Mouse (Mus musculus) B cell, adult 62 days (primary cell): ENCODE data around the gene Gpx6. TPM values are rescaled to one million over a fixed set of nuclear protein-coding genes. Genes with fewer than 3 reads are reported as not detected.

ENCODE experiments used
- total RNA-seq: library from RNA; stranded (reverse); gene quantifications from 4 replicates; pipeline ENCODE4 v1.2.4, GENCODE M21; 2023

Gene Gpx6
- not detected in 4 replicates for total RNA-seq

GRCm38 (mm10) chr13:21311926-21312325 lies at the start of gene Gpx6:
Gpx6 (plus strand) TSS chr13:21312125.

GRCm38 (mm10) chr13:21292631-21293030 lies 19.3 kb upstream of the Gpx6 start, which contains the start of gene Gpx5:
Gpx5 (minus strand) TSS chr13:21292731.

GRCm38 (mm10) chr13:21346610-21347009 lies 34.7 kb downstream of the Gpx6 start, which contains the start of gene Olfr1367:
Olfr1367 (plus strand) TSS chr13:21346910.

GRCm38 (mm10) chr13:21362621-21363248 lies 50.8 kb downstream of the Gpx6 start, which contains the start of gene Zscan12:
Zscan12 (plus strand) TSS chr13:21362820.

Other genes with a start within 250 kb of the Gpx6 start
- gene Olfr1370, start 237.2 kb upstream of the Gpx6 start, total RNA-seq: not detected in 4 replicates
- gene Olfr1369-ps1, start 200.6 kb upstream of the Gpx6 start, total RNA-seq: 0.21 TPM in 1 of 4 replicates, not detected in the others
- not detected in 4 replicates for gene Olfr263, start 182.5 kb upstream of the Gpx6 start, total RNA-seq
- not detected in 4 replicates for gene Olfr1368, start 166.3 kb upstream of the Gpx6 start, total RNA-seq
- gene Trim27, start 132.7 kb upstream of the Gpx6 start, total RNA-seq: 82.2 to 84.7 TPM (median 82.9 TPM) in 4 replicates
- gene Gpx5, start 19.4 kb upstream of the Gpx6 start, total RNA-seq: not detected in 4 replicates
- not detected in 4 replicates for gene Olfr1367, start 34.8 kb downstream of the Gpx6 start, total RNA-seq
- gene Zscan12, start 50.7 kb downstream of the Gpx6 start, total RNA-seq: 0.75 to 1.9 TPM (median 1.4 TPM) in 4 replicates
- gene Zkscan3, start 90.6 kb downstream of the Gpx6 start, total RNA-seq: 49.3 to 57.9 TPM (median 53.2 TPM) in 4 replicates
- 0.36 to 0.76 TPM (median 0.46 TPM) in 3 of 4 replicates, not detected in the other for gene Pgbd1, start 128.9 kb downstream of the Gpx6 start, total RNA-seq
- 36.6 to 38.1 TPM (median 37.6 TPM) in 4 replicates for gene Zscan26, start 141.6 kb downstream of the Gpx6 start, total RNA-seq
- gene Nkapl, start 156.4 kb downstream of the Gpx6 start, total RNA-seq: not detected in 4 replicates
- gene Zkscan4, start 166.8 kb downstream of the Gpx6 start, total RNA-seq: not detected in 4 replicates
- not detected in 4 replicates for gene Gm10065, start 167.3 kb downstream of the Gpx6 start, total RNA-seq
- 6.7 to 8.4 TPM (median 7.2 TPM) in 4 replicates for gene AK157302, start 183.1 kb downstream of the Gpx6 start, total RNA-seq
- gene Gm11273, start 189.3 kb downstream of the Gpx6 start, total RNA-seq: 10.4 to 24.0 TPM (median 18.4 TPM) in 4 replicates
- 7.7 to 11.4 TPM (median 10.3 TPM) in 4 replicates for gene Zkscan8, start 219.0 kb downstream of the Gpx6 start, total RNA-seq
- not detected in 4 replicates for gene Olfr1366, start 230.7 kb downstream of the Gpx6 start, total RNA-seq
- gene Olfr1535, start 247.8 kb downstream of the Gpx6 start, total RNA-seq: not detected in 4 replicates